Mouse (Mus musculus): ENCODE results near the gene Apoc3.

- TF ChIP-seq POLR2A (IDR thresholded peaks at IDR 0.05; ENCODE audit: borderline replicate concordance, extremely low read depth, low read depth, low read length) (no peak), CTCF (IDR thresholded peaks at IDR 0.05; ENCODE audit: insufficient read depth, low read length) (no peak)
Observed at GRCm38 (mm10) chr9:46272070-46272469, 36.6 kb upstream of the Apoc3 start.

Measured in lung, adult 2 months (tissue).